Mouse (Mus musculus): Measurements from ENCODE around the gene Sash1. TPM values are rescaled to one million over a fixed set of nuclear protein-coding genes. Genes with fewer than 3 reads are reported as not detected.
A peak's percentile ranks its signal among the peaks of the same experiment; 100 is the strongest.

Gene Sash1
- polyA plus RNA-seq, 1 experiment = 2.1 TPM

DNA sequence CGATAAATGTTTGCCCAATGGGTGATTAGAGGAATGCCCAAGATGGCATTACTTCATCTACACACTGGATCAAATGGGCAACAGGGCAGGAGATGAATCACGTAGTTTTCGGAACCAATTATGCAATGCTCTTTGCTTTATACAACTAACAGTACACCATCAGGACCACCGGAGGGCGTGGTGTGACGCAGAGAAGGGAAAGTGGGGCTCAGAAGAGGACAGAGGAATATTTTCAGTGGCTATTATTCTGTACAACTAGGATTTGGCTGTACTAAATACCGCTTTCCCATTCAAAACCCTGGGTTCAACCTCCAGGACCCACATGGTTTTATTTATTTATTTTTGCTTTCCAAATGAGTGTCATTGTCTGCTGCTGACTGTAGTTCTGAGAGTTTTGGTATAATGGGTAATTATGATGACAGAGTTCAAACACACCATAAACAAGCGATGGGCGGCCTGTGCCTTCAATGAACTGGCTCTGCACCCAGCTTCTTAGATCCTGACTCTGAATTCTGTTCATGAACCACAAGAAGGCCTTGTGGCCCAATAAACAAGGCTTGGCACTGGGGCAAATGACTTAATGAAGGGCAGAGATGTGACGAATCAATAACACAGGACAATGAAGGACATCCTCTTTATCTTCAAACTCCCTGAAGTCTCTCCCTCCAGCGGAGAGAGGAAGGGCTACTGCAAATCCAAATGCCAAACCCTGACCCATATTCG lies 114.8 kb downstream of the Sash1 start:
- no peaks in the 10 kb centered on the region for H3K4me1 ChIP-seq

GRCm38 (mm10) chr10:8768654-8769053 lies 117.2 kb downstream of the Sash1 start:
- no peaks in the 10 kb centered on the region for H3K27me3 ChIP-seq (replicated peaks)
- TF ChIP-seq GATA1 (IDR thresholded peaks at IDR 0.05; ENCODE audit: borderline replicate concordance, low read length) = no peak
- no peak for TF ChIP-seq FLI1 (IDR thresholded peaks at IDR 0.05; ENCODE audit: low read length)
- H3K4me3 ChIP-seq (replicated peaks) = no peak overlapping the region
- H3K9me3 ChIP-seq = peaks cover 13% of the 10 kb centered on the region
- H3K4me1 ChIP-seq = peaks cover 3% of the 10 kb centered on the region; the same call in 1 of the 2 replicates
- no peaks in the 10 kb centered on the region for H3K36me3 ChIP-seq (replicated peaks; ENCODE audit: low read length)

More for the DNA sequence above, 114.8 kb downstream of the Sash1 start:
- Histone ChIP-seq H3K4me3 (replicated peaks) (no peak overlapping the region), H3K9me3 (peaks cover 8% of the 10 kb centered on the region), H3K27me3 (replicated peaks) (no peaks in the 10 kb centered on the region), H3K36me3 (replicated peaks; ENCODE audit: low read length) (no peaks in the 10 kb centered on the region)
- TF ChIP-seq FLI1 (IDR thresholded peaks at IDR 0.05; ENCODE audit: low read length) (no peak), GATA1 (IDR thresholded peaks at IDR 0.05; ENCODE audit: borderline replicate concordance, low read length) (no peak)

DNA sequence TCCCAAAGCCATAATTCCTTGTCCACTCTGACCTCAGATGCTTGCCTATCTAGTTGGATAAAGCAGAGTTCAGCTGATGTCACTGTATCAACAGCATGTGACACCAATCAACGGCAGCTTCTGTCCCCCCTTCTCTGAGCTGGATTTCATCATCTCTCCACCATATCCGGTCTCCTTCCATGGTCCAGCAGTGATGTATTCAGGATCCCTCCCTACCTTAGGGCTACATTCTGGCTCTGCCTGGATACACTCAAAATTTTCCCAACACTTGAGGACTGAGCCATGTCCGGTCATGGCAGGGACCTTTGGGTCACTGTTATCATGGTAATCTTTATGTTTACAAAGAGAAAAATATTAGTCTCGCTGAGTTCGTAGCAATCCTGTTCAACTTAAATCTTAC lies 118.5 kb downstream of the Sash1 start:
- Histone ChIP-seq H3K4me3 (replicated peaks) (no peak overlapping the region), H3K9me3 (peaks cover 13% of the 10 kb centered on the region), H3K4me1 (peaks cover 3% of the 10 kb centered on the region; the same call in 1 of the 2 replicates), H3K27me3 (replicated peaks) (no peaks in the 10 kb centered on the region), H3K36me3 (replicated peaks; ENCODE audit: low read length) (no peaks in the 10 kb centered on the region)
- no peak for TF ChIP-seq FLI1 (IDR thresholded peaks at IDR 0.05; ENCODE audit: low read length)
- no peak for TF ChIP-seq GATA1 (IDR thresholded peaks at IDR 0.05; ENCODE audit: borderline replicate concordance, low read length)

DNA sequence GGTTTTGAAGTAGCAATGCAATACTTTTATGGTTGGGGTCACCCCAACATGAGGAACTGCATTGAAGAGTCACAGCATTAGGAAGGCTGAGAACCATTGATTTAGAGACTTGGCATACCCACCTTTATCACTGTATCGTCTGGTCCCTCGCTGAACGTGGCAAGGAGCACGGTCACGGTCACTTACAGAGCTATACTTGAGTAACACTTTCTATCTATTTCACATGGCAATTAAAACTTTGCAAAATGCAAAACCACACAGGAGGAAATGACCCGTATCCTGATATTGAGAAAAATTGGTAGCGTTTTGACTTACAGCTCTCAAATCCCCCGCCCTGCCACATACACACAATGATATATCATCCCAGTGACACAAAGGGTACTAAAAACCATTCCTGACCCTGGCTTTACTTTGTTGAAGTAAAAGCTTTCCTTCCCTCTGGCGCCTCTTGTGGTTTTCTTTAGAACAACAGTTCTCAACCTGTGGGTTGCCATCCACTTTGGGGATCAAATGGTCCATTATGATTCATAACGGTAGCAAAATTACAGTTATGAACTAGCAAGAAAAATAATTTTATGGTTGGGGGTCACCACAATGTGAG lies 119.8 kb downstream of the Sash1 start:
- Histone ChIP-seq H3K9me3 (peaks cover 13% of the 10 kb centered on the region), H3K27me3 (replicated peaks) (no peaks in the 10 kb centered on the region), H3K36me3 (replicated peaks; ENCODE audit: low read length) (no peaks in the 10 kb centered on the region), H3K4me3 (replicated peaks) (no peak overlapping the region), H3K4me1 (peaks cover 3% of the 10 kb centered on the region; the same call in 1 of the 2 replicates)
- TF ChIP-seq FLI1 (IDR thresholded peaks at IDR 0.05; ENCODE audit: low read length) (no peak), GATA1 (IDR thresholded peaks at IDR 0.05; ENCODE audit: borderline replicate concordance, low read length) (no peak)

GRCm38 (mm10) chr10:8762771-8763170 lies 123.1 kb downstream of the Sash1 start:
- H3K4me3 ChIP-seq (replicated peaks) = no peak overlapping the region
- peaks cover 13% of the 10 kb centered on the region for H3K4me1 ChIP-seq
- no peaks in the 10 kb centered on the region for H3K27me3 ChIP-seq (replicated peaks)
- H3K9me3 ChIP-seq = peaks cover 4% of the 10 kb centered on the region; the same call in 1 of the 2 replicates
- H3K36me3 ChIP-seq (replicated peaks; ENCODE audit: low read length) = no peaks in the 10 kb centered on the region
- TF ChIP-seq FLI1 (IDR thresholded peaks at IDR 0.05; ENCODE audit: low read length) (no peak), GATA1 (IDR thresholded peaks at IDR 0.05; ENCODE audit: borderline replicate concordance, low read length) (no peak)

DNA sequence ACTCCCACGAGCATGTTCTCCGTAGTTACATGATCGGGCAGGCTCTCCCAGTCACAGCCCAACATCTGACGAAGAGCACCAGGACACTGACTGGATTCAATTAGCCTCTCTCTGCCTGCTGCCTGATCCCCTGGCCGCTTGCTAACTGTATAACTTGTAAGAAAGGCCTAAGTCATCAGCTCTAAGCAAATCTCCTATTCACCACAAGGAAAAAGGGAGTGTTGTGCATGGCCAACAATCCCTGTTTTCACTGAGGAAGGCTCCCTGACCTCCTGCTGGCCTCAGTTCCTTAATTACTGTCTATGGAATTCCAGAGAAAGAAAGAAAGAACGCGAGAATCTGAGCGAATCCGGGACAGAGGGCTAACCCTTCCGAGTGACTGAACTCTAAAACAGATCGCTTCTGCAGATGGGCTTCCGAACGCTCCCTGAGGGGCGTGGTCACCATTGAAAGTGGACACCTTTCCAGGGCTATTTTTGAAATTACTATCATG lies 123.6 kb downstream of the Sash1 start:
- Histone ChIP-seq H3K27me3 (replicated peaks) (no peaks in the 10 kb centered on the region), H3K9me3 (peaks cover 4% of the 10 kb centered on the region; the same call in 1 of the 2 replicates), H3K4me3 (replicated peaks) (no peak overlapping the region), H3K4me1 (peaks cover 13% of the 10 kb centered on the region), H3K36me3 (replicated peaks; ENCODE audit: low read length) (no peaks in the 10 kb centered on the region)
- TF ChIP-seq GATA1 (IDR thresholded peaks at IDR 0.05; ENCODE audit: borderline replicate concordance, low read length) (no peak), FLI1 (IDR thresholded peaks at IDR 0.05; ENCODE audit: low read length) (no peak)

DNA sequence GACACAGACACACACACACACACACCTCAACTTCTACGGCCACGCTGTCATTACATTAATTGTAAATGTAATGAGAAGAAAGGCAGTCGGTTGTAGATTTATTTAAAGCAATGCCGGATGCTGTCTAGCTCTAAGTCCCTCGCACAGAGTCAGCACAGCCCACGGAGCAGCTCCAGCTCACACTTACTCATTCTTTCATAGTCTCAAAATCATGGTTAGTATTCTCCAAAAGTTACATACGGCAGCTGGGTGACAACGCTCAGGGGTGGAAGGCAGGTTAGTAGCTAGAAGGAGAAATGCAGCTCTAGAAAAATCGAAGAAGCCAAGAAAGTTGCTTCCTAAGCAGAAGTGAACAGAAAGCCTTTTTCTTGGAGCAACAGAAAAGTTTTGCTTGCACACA lies 124.2 kb downstream of the Sash1 start:
- H3K4me3 ChIP-seq (replicated peaks) = no peak overlapping the region
- H3K27me3 ChIP-seq (replicated peaks) = no peaks in the 10 kb centered on the region
- no peaks in the 10 kb centered on the region for H3K36me3 ChIP-seq (replicated peaks; ENCODE audit: low read length)
- TF ChIP-seq FLI1 (IDR thresholded peaks at IDR 0.05; ENCODE audit: low read length) (no peak), GATA1 (IDR thresholded peaks at IDR 0.05; ENCODE audit: borderline replicate concordance, low read length) (no peak)
- peaks cover 13% of the 10 kb centered on the region for H3K4me1 ChIP-seq
- H3K9me3 ChIP-seq = peaks cover 4% of the 10 kb centered on the region; the same call in 1 of the 2 replicates

- TF ChIP-seq GATA1 (IDR thresholded peaks at IDR 0.05; ENCODE audit: borderline replicate concordance, low read length) (no peak), FLI1 (IDR thresholded peaks at IDR 0.05; ENCODE audit: low read length) (no peak)
- peaks cover 10% of the 10 kb centered on the region for H3K4me1 ChIP-seq
- H3K9me3 ChIP-seq = peaks cover 4% of the 10 kb centered on the region; the same call in 1 of the 2 replicates
- H3K4me3 ChIP-seq (replicated peaks) = no peak overlapping the region
- no peaks in the 10 kb centered on the region for H3K27me3 ChIP-seq (replicated peaks)
- no peaks in the 10 kb centered on the region for H3K36me3 ChIP-seq (replicated peaks; ENCODE audit: low read length)
These were observed 125.3 kb downstream of the Sash1 start for GRCm38 (mm10) chr10:8760598-8760997.

DNA sequence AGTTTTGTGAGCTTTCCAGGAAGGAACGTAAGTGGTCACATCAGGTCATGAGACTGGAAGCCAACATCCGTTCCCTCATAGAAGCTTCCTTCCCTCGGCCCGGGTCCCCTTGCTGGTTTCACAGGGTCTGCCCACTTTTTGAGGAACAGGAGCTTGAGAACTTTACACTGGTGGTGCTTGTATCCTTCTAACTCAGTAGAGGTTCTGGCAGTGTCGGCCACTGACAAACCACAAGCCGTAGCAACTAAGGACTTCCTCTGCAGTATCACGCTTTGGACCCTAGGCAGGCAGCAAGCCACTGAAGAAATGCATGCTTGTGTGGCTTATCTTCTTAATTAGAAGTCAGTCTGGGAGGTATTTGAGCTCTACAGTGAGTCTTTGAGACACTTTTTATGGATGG lies 126.6 kb downstream of the Sash1 start:
- TF ChIP-seq GATA1 (IDR thresholded peaks at IDR 0.05; ENCODE audit: borderline replicate concordance, low read length) (no peak), FLI1 (IDR thresholded peaks at IDR 0.05; ENCODE audit: low read length) (no peak)
- H3K36me3 ChIP-seq (replicated peaks; ENCODE audit: low read length) = no peaks in the 10 kb centered on the region
- H3K9me3 ChIP-seq = no peaks in the 10 kb centered on the region; the same call in 1 of the 2 replicates
- peak overlapping the region; percentile 80 for H3K4me3 ChIP-seq (replicated peaks)
- peaks cover 10% of the 10 kb centered on the region for H3K4me1 ChIP-seq
- no peaks in the 10 kb centered on the region for H3K27me3 ChIP-seq (replicated peaks)

DNA sequence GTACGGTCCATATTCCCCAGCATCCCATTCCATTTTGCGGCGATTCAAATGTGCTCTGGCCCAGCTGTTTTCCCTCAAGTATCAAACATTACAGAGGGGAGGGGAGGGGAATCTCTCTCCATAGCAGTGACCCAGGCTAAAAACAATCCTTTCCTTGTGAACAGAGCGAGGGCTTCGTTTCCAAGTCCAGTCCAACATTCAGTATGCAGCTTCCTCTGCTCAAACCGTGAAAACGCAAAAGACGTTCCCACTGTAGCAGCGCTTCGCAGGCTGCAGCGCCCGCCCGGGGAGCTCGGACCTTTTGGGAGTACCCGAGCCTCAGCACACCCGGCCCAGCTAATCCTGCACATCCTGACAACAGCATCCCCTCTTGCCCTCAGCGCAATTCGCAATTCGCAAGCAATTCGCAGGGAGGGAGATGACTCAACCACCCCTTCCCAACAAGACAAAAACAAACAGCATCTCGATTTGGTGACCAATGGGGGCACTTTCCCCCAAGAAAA lies 128.4 kb downstream of the Sash1 start:
- Histone ChIP-seq H3K4me3 (replicated peaks) (no peak overlapping the region), H3K36me3 (replicated peaks; ENCODE audit: low read length) (no peaks in the 10 kb centered on the region)
- no peak for TF ChIP-seq GATA1 (IDR thresholded peaks at IDR 0.05; ENCODE audit: borderline replicate concordance, low read length)
- TF ChIP-seq FLI1 (IDR thresholded peaks at IDR 0.05; ENCODE audit: low read length) = no peak

More for the DNA sequence above, 128.4 kb downstream of the Sash1 start:
- Histone ChIP-seq H3K4me1 (peaks cover 10% of the 10 kb centered on the region), H3K27me3 (replicated peaks) (no peaks in the 10 kb centered on the region), H3K9me3 (no peaks in the 10 kb centered on the region)
